Mouse (Mus musculus) spleen, embryonic (tissue): ENCODE measurements around the gene Carhsp1.

Experiments used
- CTCF ChIA-PET: fragments of 350-600 bp; sonication (Branson Sonifier 250); formaldehyde crosslinking; loops from one replicate; lab custom pipeline; 2022; lab: Charles Lee

Gene Carhsp1

GRCm38 (mm10) chr16:8671551-8672349, at the start of gene Carhsp1:
TSS of gene Carhsp1 (minus strand) at chr16:8672155.
- CTCF ChIA-PET, result no interaction called here

- CTCF ChIA-PET, result interaction anchor here (0.6 to 1.1 kb wide), 2 partner anchors 13 to 32 kb away, joined by 3 read pairs; no protein-coding TSS in a partner anchor
Measured at GRCm38 (mm10) chr16:8720447-8720846, 48.5 kb upstream of the Carhsp1 start.

- CTCF ChIA-PET, result no interaction called here
Measured at GRCm38 (mm10) chr16:8717744-8718143, 45.8 kb upstream of the Carhsp1 start.

GRCm38 (mm10) chr16:8716300-8716699, 44.3 kb upstream of the Carhsp1 start:
- CTCF ChIA-PET, result interaction anchor here (0.7 kb wide), 1 partner anchor 95 kb away, joined by 3 read pairs; no protein-coding TSS in a partner anchor

- CTCF ChIA-PET, result no interaction called here
Measured at GRCm38 (mm10) chr16:8715513-8716080, 43.6 kb upstream of the Carhsp1 start.

- CTCF ChIA-PET, result no interaction called here
Measured at GRCm38 (mm10) chr16:8714851-8715250, 42.9 kb upstream of the Carhsp1 start.

- CTCF ChIA-PET, result interaction anchor here (0.5 kb wide), 1 partner anchor 119 kb away, joined by 5 read pairs; no protein-coding TSS in a partner anchor
Measured at GRCm38 (mm10) chr16:8711998-8712397, 40.0 kb upstream of the Carhsp1 start.

GRCm38 (mm10) chr16:8700586-8700985, 28.6 kb upstream of the Carhsp1 start:
- CTCF ChIA-PET, result interaction anchor here (0.9 kb wide), 1 partner anchor 16 kb away, joined by 5 read pairs; no protein-coding TSS in a partner anchor

- CTCF ChIA-PET, result no interaction called here
Measured at GRCm38 (mm10) chr16:8699556-8699955, 27.6 kb upstream of the Carhsp1 start.

- CTCF ChIA-PET, result no interaction called here
Measured at GRCm38 (mm10) chr16:8691206-8691605, 19.3 kb upstream of the Carhsp1 start.

- CTCF ChIA-PET, result no interaction called here
Measured at GRCm38 (mm10) chr16:8689979-8690656, 18.2 kb upstream of the Carhsp1 start.

- CTCF ChIA-PET, result interaction anchor here (0.6 to 2.6 kb wide), 2 partner anchors 81 to 177 kb away, joined by 4 to 13 read pairs; no protein-coding TSS in a partner anchor
Measured at GRCm38 (mm10) chr16:8687559-8688112, 15.7 kb upstream of the Carhsp1 start.

GRCm38 (mm10) chr16:8686871-8687535, 15.0 kb upstream of the Carhsp1 start:
- CTCF ChIA-PET, result interaction anchor here (0.6 to 2.6 kb wide), 2 partner anchors 82 to 177 kb away, joined by 4 to 13 read pairs; no protein-coding TSS in a partner anchor

GRCm38 (mm10) chr16:8686121-8686870, 14.3 kb upstream of the Carhsp1 start:
- CTCF ChIA-PET, result interaction anchor here (0.7 to 2.6 kb wide), 2 partner anchors 35 to 82 kb away, joined by 6 to 13 read pairs; no protein-coding TSS in a partner anchor

- CTCF ChIA-PET, result no interaction called here
Measured at GRCm38 (mm10) chr16:8685087-8685486, 13.1 kb upstream of the Carhsp1 start.

GRCm38 (mm10) chr16:8680470-8680869, 8.5 kb upstream of the Carhsp1 start, which contains the start of gene Gm5767:
TSS of gene Gm5767 (plus strand) at chr16:8680770.
- CTCF ChIA-PET, result no interaction called here

GRCm38 (mm10) chr16:8679780-8680179, 7.8 kb upstream of the Carhsp1 start:
- CTCF ChIA-PET, result no interaction called here

GRCm38 (mm10) chr16:8678676-8679075, 6.7 kb upstream of the Carhsp1 start:
- CTCF ChIA-PET, result no interaction called here

- CTCF ChIA-PET, result no interaction called here
Measured at GRCm38 (mm10) chr16:8678035-8678434, 6.1 kb upstream of the Carhsp1 start.

GRCm38 (mm10) chr16:8676800-8677199, 4.8 kb upstream of the Carhsp1 start:
- CTCF ChIA-PET, result no interaction called here
